Mouse (Mus musculus) testis, postnatal 14 days (tissue): ENCODE measurements around the gene Pacrg.
A peak's percentile ranks its signal among the peaks of the same experiment; 100 is the strongest.

Experiments used
- DNase-seq: peaks from one replicate; pipeline ENCODE4 v3.0.0; 2021; ENCODE audit warnings: low spot score

The Pacrg gene

GRCm38 (mm10) chr17:10451306-10452077, 388.6 kb downstream of the Pacrg start:
- DNase-seq: no peak

DNA sequence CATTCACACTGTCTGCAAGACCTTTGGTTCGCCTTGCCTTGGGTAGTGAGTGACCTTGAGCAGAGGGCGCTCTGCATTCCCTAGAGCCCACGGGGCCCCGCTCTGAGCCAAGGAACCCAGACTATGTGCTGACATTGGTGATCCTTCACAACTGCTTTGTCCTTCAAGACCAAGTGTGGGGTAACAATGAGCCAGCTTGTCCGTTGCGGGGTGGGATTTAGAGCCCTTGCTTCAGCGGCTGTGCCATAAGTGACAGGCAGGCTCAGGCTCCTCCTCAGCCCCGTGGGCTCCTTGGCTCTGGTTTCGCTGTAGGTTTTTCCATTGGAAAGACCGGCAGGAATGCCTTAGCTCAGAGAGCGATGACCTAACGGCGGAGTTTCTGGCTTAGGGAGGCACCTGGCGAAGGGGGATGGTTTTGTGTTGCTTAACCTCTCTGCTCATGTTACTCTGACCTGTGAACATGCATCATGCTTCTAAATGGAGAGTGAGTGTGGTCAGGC, 390.3 kb downstream of the Pacrg start:
- DNase-seq: no peak

GRCm38 (mm10) chr17:10448417-10448816, 391.7 kb downstream of the Pacrg start:
- DNase-seq: no peak

DNA sequence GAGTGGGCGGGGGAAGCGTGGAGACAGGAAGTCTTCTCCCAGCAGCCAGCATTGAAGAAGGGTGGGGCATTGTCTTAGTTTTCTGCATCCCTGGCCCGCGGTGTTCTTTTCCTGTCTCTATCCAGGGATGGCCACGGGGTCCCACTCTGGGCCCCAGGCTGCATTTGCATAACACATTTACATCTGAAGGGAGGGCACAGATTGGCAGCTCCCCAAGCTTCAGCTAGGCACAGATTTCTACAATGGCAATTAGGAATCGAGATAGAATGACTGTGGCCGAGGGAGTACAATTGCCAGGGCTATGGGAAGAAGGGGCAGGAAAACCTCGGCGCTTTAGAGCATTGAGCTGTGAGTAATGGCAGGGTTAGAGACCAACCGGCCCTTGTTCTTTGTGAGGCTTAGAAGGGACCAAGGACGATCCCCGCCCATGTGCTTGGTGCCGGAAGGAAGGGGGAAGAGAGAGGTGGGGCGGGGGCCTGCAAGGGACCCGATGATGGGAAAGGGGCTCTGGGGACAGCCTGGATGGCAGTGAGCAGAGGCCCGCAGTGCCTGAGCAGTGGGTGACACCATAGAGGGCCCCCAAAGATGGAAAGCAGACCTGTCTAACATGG, 398.5 kb downstream of the Pacrg start:
- DNase-seq: no peak

- no peak for DNase-seq
Observed at GRCm38 (mm10) chr17:10440961-10441360, 399.1 kb downstream of the Pacrg start.

DNA sequence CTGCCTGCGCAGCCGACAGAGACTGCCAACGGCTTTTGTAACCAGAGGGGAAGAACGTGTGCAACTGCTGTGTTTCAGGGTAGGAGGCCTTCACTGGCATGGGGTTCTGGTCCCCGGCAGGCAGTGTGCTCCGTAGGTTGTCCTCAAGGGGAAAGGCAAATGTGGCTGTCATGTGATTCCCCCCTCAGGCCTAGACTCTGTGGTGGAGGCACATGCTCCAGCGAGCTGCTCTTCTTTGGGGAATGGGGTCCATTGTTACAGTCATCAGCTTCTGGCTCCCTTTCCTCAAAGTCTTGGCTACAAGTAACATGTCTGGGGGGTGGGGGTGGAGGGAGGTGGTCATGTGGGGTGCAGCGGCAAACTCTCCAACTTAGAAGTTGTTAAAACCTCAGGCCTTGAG, 400.3 kb downstream of the Pacrg start:
- no peak for DNase-seq

- DNase-seq: no peak
Observed at GRCm38 (mm10) chr17:10434867-10435266, 405.2 kb downstream of the Pacrg start.

DNA sequence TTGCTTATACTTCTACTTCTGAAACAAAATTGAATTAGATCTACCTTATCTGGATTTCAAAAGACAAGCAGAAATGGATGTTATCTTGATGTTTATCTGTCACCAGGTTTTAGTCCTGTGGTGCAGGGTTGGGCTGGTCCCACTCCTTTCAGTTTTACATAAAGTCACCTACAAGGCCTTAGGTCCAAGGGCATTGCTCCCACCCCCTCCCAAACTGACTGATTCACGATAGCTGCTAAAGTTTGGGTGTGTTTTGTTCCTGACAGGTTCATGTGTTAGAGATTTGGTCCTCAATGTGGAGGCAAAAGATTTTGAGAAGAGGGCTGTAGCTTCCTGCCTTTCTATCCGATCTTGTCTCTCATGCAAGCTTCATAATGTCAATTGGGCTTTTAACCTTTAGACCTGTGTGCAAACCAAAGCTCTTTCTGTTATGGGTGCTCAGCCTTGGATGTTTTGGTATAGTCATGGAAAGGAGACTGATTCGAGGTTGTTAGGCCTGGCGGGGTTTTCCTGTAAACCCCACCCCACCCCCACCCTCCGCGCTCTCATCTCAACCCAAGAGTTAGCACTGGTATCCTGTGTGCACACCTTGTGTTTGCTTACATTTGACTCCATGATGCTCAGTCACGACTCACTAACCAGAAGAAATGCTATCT, 407.5 kb downstream of the Pacrg start:
- no peak for DNase-seq

DNA sequence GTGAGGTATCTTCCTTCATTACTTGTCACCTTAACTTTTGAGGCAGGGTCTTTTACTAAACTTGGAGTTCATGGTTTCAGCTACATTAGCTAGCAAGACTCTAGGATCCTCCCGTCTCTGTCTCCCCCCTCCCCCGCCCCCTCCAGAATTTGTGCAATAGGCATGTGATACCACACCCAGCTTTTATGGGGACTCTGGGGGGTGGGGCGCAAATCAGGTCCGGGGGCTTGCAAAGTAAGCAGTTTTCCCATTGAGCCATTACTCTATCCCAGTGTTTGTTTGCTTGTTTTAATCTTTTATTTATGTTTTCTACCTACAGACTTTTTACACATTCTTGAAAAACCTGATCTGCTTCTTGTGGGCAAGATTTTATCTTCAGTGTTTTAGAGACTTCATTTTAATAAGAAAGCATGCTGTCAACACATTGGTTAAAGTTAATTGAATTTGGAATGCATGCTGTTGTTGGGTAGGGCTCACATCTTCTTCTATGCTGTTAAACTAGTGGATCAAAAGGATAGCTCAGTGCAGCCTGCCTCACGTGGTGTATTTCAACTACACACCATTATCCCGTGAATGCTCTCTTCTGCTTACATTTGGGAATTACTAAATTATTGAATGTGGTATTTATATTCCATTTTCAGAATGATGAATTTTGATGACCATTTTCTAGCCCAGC, 408.1 kb downstream of the Pacrg start:
- DNase-seq: no peak

GRCm38 (mm10) chr17:10430831-10431230, 409.3 kb downstream of the Pacrg start:
- no peak for DNase-seq

GRCm38 (mm10) chr17:10429406-10429805, 410.7 kb downstream of the Pacrg start:
- no peak for DNase-seq

- DNase-seq: no peak
Observed at GRCm38 (mm10) chr17:10425311-10425710, 414.8 kb downstream of the Pacrg start.

DNA sequence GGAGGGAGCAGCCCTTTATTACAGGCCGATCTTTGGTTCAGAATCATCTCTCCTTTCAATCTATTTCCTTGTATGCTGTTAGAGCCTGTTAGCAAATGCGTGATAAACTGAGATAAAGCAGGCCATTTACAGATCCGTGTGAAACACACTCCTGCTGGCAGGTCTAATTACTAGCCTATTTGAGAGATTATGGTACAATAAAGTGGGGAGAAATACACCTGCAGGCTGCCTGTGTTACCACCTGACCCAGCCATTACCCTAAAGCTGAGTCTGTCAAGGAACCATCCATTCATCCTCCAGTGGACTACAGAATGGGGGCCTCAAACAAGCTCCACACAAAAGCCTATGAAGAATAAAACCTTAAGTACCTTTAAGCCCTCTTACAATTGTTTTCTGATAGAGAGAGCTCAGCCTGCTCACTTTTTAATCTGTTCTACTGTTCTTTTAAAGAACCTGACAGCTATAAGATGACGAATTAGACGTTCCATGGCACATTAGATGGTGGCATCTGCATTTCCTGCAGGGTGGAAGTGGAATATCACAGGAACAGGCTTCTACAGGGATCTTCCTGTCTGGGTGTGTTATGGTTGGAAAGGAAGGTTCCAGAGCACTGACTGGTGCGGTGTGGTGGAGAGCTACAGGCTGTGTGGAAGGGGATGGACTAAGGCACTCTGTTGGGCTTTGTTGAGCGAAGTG, 422.4 kb downstream of the Pacrg start:
- DNase-seq: no peak

DNA sequence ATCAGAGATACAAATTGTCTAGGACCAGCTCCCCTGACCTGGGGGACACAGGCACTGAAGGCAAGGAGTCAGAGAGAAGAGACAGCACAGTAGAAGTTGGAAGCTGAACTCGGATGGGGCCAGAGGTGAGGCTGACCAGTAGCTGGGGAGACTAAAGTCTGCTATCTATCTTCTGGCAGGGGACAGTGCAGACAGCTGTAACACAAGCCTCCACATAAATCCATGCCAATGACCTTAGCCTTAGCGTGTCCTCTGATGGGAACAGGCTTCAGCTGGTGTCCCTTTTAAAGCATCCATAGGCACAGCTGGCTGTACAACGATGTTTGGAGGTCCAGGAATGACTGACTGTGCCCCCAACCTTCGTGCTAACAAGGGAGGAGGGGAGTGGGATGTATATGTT, 423.1 kb downstream of the Pacrg start:
- no peak for DNase-seq

DNA sequence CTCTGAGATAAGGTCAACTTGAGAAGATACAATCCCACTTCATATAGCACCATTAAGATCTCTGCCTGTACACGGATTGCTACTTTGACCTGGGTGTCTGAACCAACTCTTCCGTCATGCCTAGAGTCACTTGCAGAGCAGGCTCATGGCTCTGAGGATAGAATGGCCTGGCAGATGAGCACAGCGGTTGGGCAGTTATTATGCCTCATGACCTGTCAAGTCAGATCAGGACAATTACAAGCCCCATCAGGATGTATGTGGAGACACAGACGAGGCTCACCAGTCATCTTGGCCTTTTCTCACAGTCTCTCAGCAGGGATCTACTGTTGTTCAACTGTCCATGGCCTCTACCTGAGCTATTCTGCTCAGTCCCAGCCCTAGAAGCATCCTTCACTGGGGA, 424.0 kb downstream of the Pacrg start:
- no peak for DNase-seq

DNA sequence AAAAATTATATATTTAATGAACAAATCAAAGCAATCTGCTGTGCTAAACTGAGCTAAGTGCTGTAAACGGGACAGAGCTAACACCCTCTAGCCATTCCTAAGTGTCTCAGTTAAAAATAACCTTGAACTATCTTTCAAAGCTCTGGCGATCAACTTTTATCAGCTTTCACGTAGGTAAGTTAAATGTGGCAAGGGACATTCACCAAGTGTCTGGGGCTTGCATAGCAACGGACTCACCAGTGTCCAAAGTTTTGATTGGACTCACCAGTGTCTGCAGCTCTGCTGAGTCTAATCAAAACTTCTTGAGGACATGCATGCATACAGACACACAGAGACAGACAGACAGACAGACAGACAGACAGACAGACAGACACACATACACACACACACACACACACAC, 425.7 kb downstream of the Pacrg start:
- DNase-seq: no peak

GRCm38 (mm10) chr17:10413870-10414269, 426.2 kb downstream of the Pacrg start:
- no peak for DNase-seq

- no peak for DNase-seq
Observed at GRCm38 (mm10) chr17:10410597-10411476, 429.3 kb downstream of the Pacrg start.

DNA sequence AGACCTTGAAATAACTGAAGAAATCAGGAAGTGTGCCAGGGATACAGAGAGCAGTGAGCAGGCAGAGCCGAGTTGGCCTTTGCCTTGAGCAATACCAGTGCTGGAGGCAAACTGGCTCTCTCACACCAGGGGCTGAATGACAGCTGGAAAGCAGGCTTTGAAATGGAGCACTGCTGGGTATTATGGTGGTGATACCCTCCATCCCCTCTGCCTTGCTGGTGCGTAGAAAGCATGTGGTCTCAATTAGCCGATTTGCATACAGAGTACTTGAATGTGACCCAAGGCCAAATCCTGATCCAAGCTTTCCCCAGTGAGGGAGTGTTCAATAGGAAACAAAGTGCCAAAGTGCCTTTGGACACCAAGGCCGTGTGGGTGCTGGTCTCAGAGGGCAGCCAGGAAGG, 431.4 kb downstream of the Pacrg start:
- peak; percentile 53 for DNase-seq

DNA sequence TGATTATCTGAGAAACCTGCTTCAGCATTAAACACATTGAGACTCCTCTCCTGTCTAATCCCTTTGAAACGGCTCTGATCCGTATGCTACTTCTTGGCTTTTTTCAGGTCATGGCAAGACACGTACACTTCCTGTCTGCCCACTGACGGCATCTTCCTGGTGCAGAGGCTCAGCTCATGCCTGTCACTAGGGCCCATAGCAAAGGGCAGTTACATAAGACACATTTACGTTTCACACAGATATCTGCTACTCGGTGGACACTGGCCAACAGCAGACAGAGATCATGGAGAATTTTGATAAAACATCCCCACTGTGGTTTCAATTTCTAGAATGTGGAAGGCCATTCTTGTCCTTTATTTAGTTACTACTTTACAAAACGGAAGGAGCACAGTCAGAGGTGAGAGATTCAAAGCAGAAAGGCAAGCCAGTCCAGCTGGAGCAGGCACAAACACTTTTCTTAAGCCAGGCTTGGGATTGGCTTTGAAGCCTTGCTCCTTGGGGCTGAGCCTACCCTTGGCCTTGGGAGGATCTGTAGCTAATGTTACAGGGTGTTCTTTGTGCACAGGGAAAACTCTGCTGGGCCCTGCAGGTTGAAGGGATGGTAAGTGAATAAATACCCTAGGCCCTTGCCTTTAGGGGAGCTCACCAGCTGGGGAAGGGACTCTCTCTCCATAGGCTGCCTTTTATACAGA, 432.9 kb downstream of the Pacrg start:
- DNase-seq: peak; percentile 55
